Mouse (Mus musculus) cerebellum, adult 11 months (tissue): ENCODE measurements around the gene Bola3.
"Not testable (repeated sequence)": the region's sequence is repeated elsewhere in the genome, so short reads cannot be mapped to it uniquely, and the experiment has no call there.

Source experiments
- DNase-seq: peaks from one replicate; pipeline ENCODE4 v3.0.0; 2022

Gene Bola3

GRCm38 (mm10) chr6:83348873-83349272, at the start of gene Bola3:
TSS of gene Bola3 (plus strand) at chr6:83349147.
- DNase-seq: no peak

- no peak for DNase-seq
Measured at GRCm38 (mm10) chr6:83300447-83301229, 48.3 kb upstream of the Bola3 start.

- no peak for DNase-seq
Measured at GRCm38 (mm10) chr6:83301294-83301693, 47.7 kb upstream of the Bola3 start.

GRCm38 (mm10) chr6:83302264-83302663, 46.7 kb upstream of the Bola3 start:
- DNase-seq: no peak

GRCm38 (mm10) chr6:83309017-83309416, 39.9 kb upstream of the Bola3 start:
- DNase-seq: no peak

GRCm38 (mm10) chr6:83311206-83311605, 37.7 kb upstream of the Bola3 start:
- DNase-seq: no peak

GRCm38 (mm10) chr6:83312021-83312420, 36.9 kb upstream of the Bola3 start:
- no peak for DNase-seq

- DNase-seq: no peak
Measured at GRCm38 (mm10) chr6:83312514-83312913, 36.4 kb upstream of the Bola3 start.

- no peak for DNase-seq
Measured at GRCm38 (mm10) chr6:83315293-83315692, 33.7 kb upstream of the Bola3 start.

GRCm38 (mm10) chr6:83316022-83316421, 32.9 kb upstream of the Bola3 start:
- no peak for DNase-seq

GRCm38 (mm10) chr6:83317108-83317741, 31.7 kb upstream of the Bola3 start:
- DNase-seq: peak; percentile 89

GRCm38 (mm10) chr6:83321927-83322326, 27.0 kb upstream of the Bola3 start:
- no peak for DNase-seq

GRCm38 (mm10) chr6:83322794-83323193, 26.2 kb upstream of the Bola3 start:
- no peak for DNase-seq

GRCm38 (mm10) chr6:83323652-83324419, 25.1 kb upstream of the Bola3 start:
- no peak for DNase-seq

- DNase-seq: peak; percentile 92
Measured at GRCm38 (mm10) chr6:83325525-83326393, 23.2 kb upstream of the Bola3 start, which contains the start of the genes Mthfd2 and Mob1a. TSS of gene Mthfd2 (minus strand) at chr6:83325908. TSS of gene Mob1a (plus strand) at chr6:83326016.

GRCm38 (mm10) chr6:83326394-83326736, 22.6 kb upstream of the Bola3 start:
- DNase-seq: no peak

- no peak for DNase-seq
Measured at GRCm38 (mm10) chr6:83326761-83327160, 22.2 kb upstream of the Bola3 start.

GRCm38 (mm10) chr6:83327591-83328190, 21.3 kb upstream of the Bola3 start:
- no peak for DNase-seq

GRCm38 (mm10) chr6:83341387-83341786, 7.6 kb upstream of the Bola3 start:
- DNase-seq: no peak

GRCm38 (mm10) chr6:83342957-83343356, 6.0 kb upstream of the Bola3 start:
- DNase-seq: no peak

- not testable (repeated sequence) for DNase-seq
Measured at GRCm38 (mm10) chr6:83345285-83345684, 3.7 kb upstream of the Bola3 start.

- DNase-seq: no peak
Measured at GRCm38 (mm10) chr6:83347916-83348315, 1.0 kb upstream of the Bola3 start.
